Mouse (Mus musculus): ENCODE measurements around the gene Prickle1.
A peak's percentile ranks its signal among the peaks of the same experiment; 100 is the strongest.

Gene Prickle1

DNA sequence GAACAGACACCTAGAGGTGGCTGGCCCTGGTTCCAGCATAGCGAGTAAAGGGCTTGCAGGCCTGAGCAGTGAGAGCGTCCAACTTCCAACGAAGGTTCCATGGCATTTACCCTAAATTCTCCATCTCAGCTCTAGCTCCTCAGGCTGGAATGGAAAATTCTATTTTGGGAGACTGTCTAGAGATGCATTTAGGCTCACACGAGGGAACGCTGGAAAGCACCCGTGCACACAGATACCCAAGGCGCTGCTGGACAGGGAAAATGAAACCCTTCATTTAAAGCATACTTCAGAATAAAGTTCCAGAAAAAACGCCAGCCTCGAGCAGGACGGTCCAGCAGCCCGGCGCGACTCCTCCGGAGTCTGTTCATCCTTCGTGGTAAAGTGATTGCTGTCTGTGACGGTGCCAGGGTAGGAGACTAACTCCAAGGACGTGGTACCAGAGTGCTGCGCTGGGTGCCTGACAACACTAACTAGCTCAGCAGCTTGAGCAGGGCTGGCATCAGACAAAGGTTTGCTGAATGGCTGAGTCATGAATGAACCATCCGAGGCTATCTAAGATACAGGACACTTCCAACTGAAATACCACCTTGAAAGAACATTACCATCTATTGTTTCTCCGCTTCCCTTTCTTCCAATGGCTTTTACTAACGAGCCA is 57.0 kb downstream of the Prickle1 start:
- no peak for DNase-seq

DNA sequence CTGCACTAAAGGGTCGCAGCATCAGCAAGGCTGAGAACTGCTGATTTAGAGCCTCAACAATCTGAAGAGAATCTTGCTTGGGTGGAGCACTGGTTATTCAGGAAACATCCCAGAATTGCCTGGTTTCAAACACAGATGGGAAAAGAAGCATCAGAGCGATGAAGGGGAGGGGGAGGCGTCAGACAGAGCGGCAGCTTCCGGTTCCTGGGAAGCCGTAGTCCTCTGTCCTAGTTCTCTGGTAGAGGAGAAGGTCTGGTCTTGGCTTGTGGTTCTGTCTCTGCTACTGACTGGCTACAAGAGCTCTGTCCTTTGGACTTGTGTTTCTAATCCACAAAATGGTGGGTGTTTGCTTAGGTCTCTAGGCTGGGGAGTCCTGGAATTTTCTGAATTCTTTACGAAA is 57.9 kb downstream of the Prickle1 start:
- DNase-seq, result no peak

DNA sequence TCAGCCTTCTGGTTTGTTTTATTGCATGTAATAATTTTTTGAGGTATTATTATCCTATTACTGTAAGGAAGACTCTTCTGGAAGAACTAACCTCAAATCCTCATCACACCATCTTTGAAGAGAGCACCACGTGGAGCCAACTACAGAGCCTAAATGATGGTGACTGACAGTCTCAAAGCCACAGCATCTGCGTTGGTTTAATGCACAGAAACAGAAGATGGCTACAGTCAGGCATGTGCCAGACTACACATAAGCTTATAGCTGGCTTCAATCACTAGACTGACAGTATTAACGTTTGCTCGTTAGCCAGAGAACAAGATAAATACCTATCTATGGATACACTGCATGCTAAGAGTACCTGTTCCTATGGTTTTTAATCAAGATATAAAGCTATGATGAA is 59.5 kb downstream of the Prickle1 start:
- no peak for DNase-seq

DNA sequence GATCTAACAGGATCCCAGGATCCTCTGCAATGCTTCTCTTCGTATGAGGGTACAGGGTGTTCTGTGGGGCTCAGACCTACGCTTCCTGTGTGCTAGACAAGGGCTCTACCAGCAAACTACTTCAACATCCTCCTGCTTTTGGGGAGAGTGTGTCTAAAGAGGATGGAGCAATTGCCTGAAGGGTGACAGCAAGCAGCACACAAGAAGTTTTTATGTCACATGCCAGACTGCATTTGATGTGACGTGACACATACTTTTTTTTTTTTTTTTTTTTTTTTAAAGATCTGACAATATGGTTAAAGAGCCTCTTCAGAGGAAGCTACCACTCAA is 65.0 kb downstream of the Prickle1 start:
- DNase-seq, result no peak

DNA sequence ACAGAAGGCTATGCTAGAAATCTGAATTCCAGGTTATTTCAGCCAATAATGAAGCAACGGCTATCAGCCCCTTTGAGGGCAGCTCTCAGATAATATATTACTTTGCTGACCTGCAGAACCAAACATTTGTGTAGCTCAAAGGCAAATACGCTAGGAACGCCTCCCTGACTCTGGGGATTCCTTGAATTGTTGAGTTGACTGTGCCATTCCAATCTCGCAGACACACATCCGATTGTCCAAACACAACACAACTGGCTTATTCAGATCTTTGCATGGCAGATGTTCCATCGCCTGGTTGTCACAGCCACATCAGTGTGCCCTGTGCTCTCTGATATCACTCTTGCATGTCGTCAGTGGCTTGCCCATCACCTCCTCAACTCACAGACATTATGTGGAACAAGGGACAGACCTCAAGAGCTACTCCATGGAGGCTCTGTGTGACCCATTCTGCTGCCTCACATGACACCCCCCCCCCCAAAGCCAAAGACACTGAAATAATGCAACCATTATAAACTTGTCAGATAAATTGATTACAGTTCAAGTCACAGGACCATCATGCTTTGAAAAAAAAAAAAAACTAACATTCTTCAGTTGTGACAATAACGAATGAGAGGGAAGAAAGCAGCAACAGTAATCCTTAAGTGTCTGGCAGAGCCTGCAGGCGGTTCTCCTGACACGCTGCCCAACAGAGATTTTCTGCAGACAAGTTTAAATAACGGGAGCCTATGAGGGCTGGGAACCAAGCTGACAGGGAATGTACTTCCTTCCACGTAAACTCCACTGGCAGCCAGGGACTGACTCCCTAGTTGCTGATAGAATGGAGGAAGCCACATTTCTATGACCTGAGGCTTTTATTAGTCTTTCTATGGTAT is 65.6 kb downstream of the Prickle1 start:
- no peak for DNase-seq

DNA sequence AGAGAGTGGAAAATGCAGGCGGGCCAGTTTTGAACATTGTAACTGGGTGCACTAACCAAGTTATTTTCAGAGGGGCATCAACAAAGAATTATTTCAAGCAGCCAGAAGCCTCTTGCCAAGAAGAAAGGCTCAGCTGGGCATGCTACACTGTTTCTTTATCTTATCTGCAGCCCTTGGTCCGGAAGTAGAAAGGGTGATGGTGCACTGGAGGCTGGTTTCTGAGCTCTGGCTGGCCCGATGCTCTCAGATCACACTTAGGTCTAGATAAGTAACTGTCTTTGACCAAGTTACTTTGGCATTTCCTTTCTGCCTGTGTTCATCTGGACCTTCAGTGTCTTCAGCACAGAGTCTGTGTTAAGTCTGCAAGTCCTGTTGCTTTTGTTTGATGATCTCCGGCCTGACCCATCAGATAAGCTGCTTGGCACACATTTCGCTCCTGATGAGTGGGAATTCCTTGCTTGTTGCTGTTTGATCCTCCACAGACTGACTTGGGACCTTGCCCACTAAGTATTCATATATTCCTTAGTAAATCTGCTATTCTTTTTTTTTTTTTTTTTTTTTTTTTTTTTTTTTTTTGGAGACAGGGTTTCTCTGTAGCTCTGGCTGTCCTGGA is 70.3 kb downstream of the Prickle1 start:
- DNase-seq, result no peak

DNA sequence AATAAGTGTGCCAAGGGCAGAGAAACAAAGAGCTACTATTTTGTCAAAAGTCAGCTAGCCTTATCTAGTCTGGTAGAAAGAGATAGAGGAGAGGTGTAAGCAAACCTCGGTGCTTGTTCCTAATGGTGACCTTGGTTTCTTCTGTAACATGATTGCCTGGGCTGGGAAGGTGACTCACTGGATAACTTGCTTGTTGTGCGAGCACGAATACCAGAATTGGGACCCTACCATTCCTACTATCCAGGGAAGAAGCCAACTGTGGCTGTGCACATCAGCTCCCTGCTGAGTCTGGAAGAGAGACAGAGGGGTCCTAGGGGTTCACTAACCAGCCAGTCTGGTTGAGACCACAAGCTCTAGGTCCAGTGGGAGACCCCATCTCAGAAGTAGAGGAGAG is 73.9 kb downstream of the Prickle1 start:
- DNase-seq, result no peak

DNA sequence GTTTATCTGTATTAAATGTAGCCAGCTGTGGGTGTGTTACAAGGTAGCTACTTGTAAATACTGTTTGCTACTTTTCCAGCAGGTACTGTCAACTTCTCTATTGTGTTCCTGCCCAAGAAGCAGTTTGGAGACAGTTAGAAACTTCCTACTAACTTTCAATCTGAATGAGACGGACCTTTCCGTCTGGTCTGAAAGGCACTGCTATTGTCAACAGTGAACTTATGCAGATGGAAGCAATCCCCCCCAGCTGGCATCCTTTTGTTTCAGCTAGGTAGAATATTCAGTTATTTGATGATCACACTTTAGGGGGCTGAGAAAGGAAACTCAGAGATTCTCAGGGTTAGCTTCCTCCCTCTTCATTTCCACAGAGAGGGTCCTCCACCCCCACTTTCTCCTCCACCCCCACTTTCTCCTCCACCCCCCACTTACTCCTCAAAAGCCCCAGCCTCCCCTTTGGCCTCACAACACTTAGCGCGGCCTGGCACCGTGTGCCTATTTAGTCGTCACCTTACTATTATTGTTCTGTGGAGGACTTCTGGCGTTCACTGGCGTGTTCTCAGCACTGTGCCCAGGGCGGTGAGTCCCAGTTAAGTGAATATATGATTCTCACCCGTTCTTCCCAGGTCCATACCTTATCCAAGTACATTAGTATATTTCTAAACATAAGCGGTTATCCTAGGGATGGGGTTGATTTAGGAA is 74.5 kb downstream of the Prickle1 start:
- no peak for DNase-seq

DNA sequence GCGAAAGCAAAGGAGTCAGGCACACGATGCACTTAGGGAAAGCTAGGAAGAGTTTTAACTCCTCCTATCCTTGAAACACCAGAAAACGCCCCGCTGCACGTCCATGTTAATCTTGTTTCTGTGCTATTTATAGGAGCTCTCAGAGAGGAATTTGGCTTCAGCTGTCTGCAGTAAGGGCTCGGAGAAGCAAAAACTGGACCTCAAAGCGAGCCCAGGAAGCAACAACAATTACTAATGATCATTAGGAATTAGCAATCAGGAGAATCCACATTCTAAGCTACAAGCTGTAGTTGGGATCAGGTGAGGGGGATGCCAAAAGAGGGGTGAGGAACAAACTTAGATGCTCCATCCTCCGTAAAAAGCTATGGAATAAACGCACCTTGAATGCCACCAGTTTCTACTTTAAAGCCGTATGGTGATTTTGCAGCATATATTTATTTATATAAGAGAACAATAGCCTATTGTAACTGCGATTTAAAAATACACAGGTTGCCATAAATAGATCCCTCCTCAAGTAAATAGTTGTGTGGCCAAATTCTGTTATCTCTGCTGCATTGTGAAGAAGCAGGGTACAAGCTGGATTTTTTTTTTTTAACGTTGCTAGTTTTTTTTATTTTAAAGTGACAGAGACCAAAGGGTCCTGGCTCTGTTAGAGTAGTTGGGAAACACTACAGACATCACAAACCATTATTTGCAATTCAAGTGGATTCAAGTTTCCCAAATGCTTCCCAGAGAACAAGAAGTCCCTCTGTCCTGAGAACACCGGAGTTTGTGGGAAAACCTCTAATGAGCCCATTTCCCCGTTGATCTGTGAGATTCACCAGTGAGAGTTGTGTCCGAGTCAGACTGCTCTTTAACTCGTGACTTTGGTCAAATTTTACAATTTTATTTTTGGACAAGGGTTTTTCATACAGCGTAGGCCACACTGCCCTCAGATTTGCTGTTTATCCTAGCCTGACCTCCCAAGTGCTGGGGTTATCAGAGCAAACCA is 75.6 kb downstream of the Prickle1 start:
- peak; percentile 25 for DNase-seq

DNA sequence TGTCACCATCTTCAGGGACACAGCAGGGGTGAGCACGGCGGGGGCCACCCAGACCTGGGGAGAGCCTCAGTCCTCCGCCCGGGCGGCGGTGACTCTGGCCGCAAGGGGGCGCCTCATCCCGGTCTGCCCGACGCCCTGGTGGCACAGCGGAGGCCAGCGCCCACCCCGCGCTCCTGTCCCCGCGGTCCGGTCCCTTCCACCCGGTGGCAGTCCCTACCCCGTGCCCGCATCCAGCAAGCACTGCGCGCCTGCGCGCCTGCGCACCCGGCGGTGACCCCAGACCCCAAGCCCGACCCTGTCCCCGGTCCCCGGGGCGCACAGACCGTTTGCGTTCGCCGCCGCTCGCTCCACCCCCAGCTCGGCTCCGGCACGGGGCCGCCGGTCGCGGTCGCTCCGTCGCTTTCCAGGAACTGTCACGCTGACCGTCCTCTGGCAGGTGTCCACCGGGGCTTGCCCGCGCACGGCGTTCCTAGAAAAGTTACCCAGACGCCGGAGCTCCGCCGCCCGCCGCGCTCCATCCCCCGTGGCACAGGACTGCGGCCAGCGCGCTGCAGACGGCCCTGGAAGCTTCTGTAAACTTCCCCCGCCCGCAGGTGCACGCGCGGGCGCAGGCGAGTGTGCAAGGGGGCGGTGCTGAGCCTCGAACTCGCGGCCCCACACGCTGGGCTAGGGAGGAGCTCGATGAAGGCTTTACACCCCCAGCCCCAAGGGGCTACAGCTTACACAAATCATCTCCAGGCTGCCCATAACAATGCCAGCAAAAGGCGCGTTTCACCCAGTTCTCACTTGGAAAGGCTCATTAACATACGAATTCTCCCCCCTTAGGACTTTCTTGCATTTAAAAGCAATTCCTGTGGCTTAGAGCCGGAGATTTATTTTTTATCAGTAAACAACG is 76.5 kb downstream of the Prickle1 start:
- peak; percentile 75 for DNase-seq

DNA sequence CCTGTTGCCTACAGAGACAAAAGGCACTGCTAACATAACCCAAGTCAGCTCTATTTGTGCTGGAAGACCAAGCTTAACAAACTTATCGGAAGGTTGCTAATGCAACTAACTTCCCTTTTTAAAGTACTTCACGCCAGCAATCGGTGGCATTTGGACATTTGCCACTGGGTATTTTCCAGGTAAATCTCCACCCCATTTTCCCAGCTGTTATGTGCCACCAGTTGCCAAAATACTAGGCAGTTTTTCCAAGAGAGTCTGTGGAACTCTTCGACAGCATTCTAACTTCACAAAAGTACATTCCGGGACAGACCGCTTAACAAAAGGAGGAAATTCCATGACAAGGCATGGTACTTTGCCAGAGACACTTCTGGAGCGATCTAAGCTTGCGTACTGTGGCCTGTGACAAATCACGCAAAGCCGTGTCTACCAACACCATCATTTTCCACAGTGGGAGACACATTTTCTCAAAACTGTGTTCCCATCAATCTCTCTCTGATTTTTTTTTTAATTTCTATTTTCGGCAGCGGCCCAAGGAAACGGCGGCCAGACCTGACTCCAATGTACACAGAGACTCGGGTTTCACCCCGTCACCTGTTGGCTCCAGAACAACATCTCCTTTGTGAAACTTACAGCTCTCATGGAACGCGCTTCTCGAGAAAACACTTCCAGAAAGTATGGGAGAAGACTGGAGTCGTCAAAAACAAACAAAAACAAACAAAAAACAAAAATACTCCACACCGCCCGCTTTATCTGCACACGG is 77.4 kb downstream of the Prickle1 start:
- DNase-seq, result peak; percentile 70

DNA sequence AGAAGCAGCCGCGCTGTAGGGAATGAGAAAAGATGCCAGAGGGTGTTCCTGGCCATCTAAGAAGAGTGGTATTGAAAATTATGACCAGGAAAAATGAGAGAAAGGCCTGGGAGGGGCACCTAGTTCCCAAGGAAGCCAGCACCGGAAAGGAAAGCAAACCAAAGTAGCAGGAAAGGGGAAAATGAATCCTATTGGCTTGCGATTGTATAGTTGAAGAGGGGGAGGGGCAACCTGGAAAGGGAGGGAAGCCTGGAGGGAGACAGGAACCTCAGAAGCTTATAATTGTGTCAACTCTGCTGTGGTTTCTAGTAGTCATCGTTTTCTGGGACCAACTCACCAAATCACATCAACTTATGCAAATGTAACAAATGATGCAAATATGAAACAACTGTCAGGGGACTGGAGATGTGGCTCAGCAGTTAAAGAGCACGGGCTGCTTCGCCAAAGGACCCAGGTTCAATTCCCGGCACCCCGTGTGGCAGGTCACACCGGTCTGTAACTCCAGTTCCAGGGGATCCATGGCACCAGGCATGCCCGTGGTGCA is 78.6 kb downstream of the Prickle1 start:
- DNase-seq, result no peak

DNA sequence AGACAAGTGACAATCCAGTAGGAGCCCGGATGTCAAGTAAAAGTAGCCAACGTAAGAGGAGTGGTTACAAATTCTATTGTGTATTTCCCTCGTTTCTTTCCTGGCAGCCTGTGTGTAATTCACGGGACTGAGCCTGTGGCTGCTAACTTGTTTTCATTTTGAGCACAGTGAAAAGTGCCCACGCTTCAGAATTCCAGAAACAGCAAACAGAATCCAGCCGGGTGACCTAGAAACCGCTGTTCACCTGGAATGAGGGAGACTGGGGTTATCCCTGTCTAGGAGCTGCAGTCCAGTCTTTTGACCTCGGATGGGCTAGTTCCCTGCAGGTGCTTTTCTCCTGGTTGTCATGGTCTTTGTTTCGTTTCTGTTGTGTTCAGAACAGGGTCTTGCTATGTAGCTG is 80.4 kb downstream of the Prickle1 start:
- peak; percentile 52 for DNase-seq

DNA sequence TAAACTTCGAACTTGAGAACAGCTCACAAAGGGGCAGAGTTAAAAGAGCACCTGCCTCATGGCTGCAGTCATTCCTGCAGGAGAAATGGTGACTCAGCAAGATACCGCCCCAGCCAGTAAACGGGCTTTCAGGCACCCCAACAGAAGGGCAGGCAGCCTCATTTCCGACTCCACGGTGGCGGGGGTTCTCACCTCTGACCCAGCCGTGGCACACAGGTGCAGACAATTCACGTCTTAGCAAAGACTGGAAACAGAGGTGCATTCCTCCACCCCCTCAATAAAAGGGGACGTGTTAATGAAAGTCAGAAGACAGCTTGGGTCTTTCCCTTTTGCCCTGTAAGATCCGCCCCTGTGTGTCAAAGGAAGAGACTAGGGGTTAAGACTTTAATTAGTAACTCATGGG is 81.8 kb downstream of the Prickle1 start:
- DNase-seq, result peak; percentile 83

DNA sequence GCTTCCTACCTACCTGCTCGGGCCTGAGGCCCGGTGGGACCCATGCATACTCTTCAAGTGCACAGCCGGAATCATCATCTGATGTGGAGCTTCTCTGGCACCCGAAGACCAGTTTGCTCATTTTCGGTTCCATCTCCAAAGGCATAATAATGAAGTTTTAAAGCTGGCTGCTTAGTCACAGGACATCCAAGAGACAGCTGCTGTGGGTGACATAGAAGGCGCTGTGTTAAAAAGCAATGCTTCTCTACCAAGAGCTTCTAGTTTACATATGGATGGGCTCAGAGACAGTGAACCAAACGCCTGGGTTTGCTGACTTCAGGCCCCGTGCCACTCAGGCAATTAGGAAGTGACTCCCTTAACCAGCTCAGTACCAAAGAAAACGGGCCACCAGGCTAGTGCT is 83.3 kb downstream of the Prickle1 start:
- DNase-seq, result no peak

DNA sequence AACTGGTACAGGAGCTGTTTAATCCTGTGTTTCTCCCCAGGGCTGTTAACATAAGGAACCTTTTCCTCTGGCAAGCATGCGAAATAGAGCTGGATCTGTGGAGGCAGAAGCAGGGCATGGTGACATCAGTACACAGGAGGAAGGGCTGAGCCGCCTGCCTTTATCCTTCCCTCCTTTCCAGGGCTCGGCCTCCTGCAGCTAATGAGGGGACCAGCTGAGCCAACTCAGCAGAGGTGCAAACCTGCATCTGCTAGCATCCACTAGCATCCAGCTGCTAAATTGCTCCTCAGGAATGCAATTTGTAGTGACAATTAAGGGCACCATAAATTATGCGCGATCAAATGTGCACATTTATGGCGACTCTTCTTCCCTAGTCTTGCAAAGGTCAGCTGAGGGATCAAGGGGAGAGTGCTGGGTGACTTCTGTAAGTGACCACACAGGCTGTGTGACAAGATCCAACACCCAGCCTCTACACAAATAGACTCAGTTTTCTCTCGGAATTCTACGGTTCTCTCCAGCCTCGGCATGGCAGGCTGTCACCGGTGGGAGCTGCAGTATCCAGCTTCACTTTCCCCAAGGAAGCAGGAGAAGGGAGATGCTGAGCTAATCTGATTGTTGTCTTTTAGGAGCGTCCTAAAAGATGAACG is 84.9 kb downstream of the Prickle1 start:
- no peak for DNase-seq

DNA sequence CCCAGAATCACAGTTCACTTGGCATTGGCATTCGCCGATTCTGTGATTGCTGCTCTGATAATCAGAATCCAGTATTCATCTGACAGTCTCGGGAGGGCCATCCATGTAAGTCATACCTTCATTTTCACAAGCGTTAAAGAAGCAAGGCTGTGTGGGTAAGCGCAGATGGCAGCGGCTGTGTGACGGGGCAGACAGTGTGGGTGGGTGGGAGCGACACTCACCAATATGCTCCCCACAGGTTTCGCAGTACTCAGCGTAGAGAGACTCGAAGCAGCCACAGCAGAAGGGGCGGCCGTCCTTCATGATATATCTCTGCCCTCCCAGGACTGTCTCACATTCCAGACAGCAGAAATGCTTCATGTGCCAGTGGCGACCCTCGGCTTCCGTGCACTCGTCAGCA is 90.9 kb downstream of the Prickle1 start:
- DNase-seq, result no peak

DNA sequence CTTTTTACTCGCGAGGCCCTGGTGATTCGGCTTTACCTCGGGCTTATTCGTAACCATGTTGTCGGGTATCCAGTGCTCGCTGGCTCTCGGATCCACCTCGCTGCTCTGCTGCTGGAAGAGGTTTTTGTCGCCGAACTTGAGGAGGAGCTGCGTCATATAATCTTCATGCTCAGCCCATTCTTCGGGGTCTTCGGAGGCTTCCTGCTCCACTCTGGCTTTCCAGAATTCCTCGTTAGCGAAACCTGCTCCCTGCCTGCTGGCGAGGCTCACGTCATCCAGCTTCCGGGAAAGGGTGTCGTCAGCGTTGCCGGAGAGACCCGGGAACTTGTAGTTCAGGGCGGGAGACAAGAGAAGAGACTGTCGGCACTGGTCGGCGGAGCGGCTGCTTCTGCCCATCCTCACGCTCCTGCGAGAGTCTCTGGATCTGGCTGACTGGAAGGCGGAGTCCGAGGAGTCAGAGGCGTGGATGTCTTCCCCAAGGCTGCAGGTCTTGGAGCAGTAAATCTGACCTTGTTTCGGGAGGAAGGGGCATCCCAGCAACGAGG is 92.4 kb downstream of the Prickle1 start:
- no peak for DNase-seq

DNA sequence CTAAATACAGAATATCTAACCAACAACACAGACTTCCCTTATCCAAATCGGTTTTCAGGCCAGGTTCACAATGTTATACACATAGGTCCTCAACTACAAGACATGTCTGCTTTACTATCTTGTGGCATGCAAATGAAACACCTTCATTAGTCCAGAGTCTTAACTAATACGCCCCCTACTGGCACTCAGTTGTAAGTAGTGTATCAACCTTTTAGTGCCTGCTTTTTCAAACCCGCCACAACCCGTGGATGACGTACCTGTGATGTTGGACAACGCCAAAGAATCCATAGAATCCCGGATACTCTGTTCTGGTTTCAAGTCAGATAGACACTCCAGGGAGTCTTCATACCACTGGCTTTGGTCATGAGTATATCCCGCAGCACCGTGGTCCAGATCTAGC is 93.0 kb downstream of the Prickle1 start:
- DNase-seq, result no peak
